Mouse (Mus musculus) heart, adult 2 months (tissue): ENCODE results near the gene Tnrc6b. TPM values are rescaled to one million over a fixed set of nuclear protein-coding genes. Genes with fewer than 3 reads are reported as not detected.
"Not testable (repeated sequence)": the region's sequence is repeated elsewhere in the genome, so short reads cannot be mapped to it uniquely, and the experiment has no call there.

Experiments used
- DNase-seq, 2 experiments: peaks; one replicate each; pipeline ENCODE4 v3.0.0; 2021
- H3K27ac ChIP-seq: fragments of 200-600 bp; 2 replicates; pipeline ENCODE4 v1.8.1; 2022
- H3K27me3 ChIP-seq: fragments of 200-500 bp; 2 replicates; pipeline ENCODE4 v1.6.1; 2012; ENCODE audit warnings: mild to moderate bottlenecking, low read length, inconsistent platforms, mixed read lengths; ENCODE audit not compliant: control insufficient read depth, insufficient read depth
- H3K36me3 ChIP-seq: fragments of 200-500 bp; 2 replicates; pipeline ENCODE4 v1.6.1; 2012; ENCODE audit warnings: low read length, inconsistent platforms; ENCODE audit not compliant: control insufficient read depth, insufficient read depth
- H3K4me1 ChIP-seq: fragments of 200-500 bp; 2 replicates; pipeline ENCODE4 v1.6.1; 2011; ENCODE audit warnings: low read length; ENCODE audit not compliant: control insufficient read depth, insufficient read depth
- H3K4me3 ChIP-seq: fragments of 200-600 bp; 2 replicates; pipeline ENCODE4 v1.8.1; 2022
- H3K79me2 ChIP-seq: fragments of 200-500 bp; replicated peaks from 2 replicates; pipeline ENCODE4 v1.6.1; 2012; ENCODE audit warnings: mild to moderate bottlenecking, inconsistent platforms, low read length, moderate library complexity, mixed read lengths; ENCODE audit not compliant: control insufficient read depth, insufficient read depth
- H3K9ac ChIP-seq: fragments of 200-500 bp; 2 replicates; pipeline ENCODE4 v1.6.1; 2012; ENCODE audit warnings: low read depth, mild to moderate bottlenecking, control low read depth, inconsistent platforms, low read length, mixed read lengths
- CTCF ChIP-seq: fragments of 200-600 bp; IDR thresholded peaks from 2 replicates; pipeline ENCODE4 v1.8.1; 2022; ENCODE audit warnings: antibody characterized with exemption, mild to moderate bottlenecking, moderate library complexity
- EP300 ChIP-seq: fragments of 200-500 bp; IDR thresholded peaks from 2 replicates; pipeline ENCODE4 v1.6.1; 2011; ENCODE audit warnings: low read depth, low read length, control low read depth; ENCODE audit not compliant: insufficient read depth
- POLR2A ChIP-seq: fragments of 200-500 bp; IDR thresholded peaks from 2 replicates; pipeline ENCODE4 v1.6.1; 2011; ENCODE audit warnings: mild to moderate bottlenecking, low read depth, low read length, control low read depth; ENCODE audit not compliant: insufficient read depth
- WGBS: fragments of 180-500 bp; shearing (Covaris S2); methylation state at CpG from one replicate; pipeline ENCODE4 v1.1.7; 2018; 5-methylcytosine and 5-hydroxymethylcytosine counted together
- intact Hi-C: fragments of 180-260 bp; cut with DNase I; formaldehyde crosslinking; loops from one replicate; pipeline ENCODE4 v1.15.1; 2025
- polyA plus RNA-seq: library from polyadenylated mRNA; depleted of rRNA; stranded (reverse); fragments of >200 nt; gene quantifications from 2 replicates; pipeline ENCODE4 v1.2.3, GENCODE M21; 2012
- total RNA-seq, 2 experiments: library from RNA; stranded (reverse); gene quantifications; 2 replicates each; pipeline ENCODE4 v1.2.3; 2021

The Tnrc6b gene
- total and polyA plus RNA-seq, 3 experiments: 9.4 to 48.1 (median 43.7) TPM

GRCm38 (mm10) chr15:80735300-80735699 is 24.2 kb downstream of the Tnrc6b start:
- intact Hi-C loops: loop anchor here (5.0 kb wide), 1 partner anchor 47 kb away; no protein-coding TSS in a partner anchor
- Histone ChIP-seq H3K9ac (no peak overlapping the region), H3K36me3 (peaks cover 11% of the 10 kb centered on the region; the same call in 1 of the 2 replicates), H3K27me3 (no peaks in the 10 kb centered on the region), H3K27ac (no peak overlapping the region), H3K4me3 (no peak overlapping the region), H3K4me1 (peaks cover 10% of the 10 kb centered on the region), H3K79me2 (peaks cover 4% of the 10 kb centered on the region; the same call in 1 of the 2 replicates)
- no peak for TF ChIP-seq CTCF
- 85% methylated on average over 3 of the region's 3 CpGs for WGBS
- DNase-seq: no peak

- intact Hi-C loops: loop anchor here (5.0 kb wide), 1 partner anchor 47 kb away; no protein-coding TSS in a partner anchor
- H3K79me2 ChIP-seq, H3K27ac ChIP-seq, H3K27me3 ChIP-seq, DNase-seq, H3K9ac ChIP-seq, H3K4me1 ChIP-seq, H3K4me3 ChIP-seq: not testable (repeated sequence)
- peaks cover 12% of the 10 kb centered on the region; the same call in 1 of the 2 replicates for H3K36me3 ChIP-seq
- WGBS: 96% methylated on average over 4 of the region's 4 CpGs
Observed at GRCm38 (mm10) chr15:80735708-80736107, 24.6 kb downstream of the Tnrc6b start.

GRCm38 (mm10) chr15:80736553-80736952 is 25.4 kb downstream of the Tnrc6b start:
- H3K36me3 ChIP-seq: peaks cover 13% of the 10 kb centered on the region
- no peak for DNase-seq
- no peak overlapping the region for H3K27ac ChIP-seq
- 65% methylated on average over 1 of the region's 1 CpGs for WGBS
- H3K79me2 ChIP-seq: peaks cover 4% of the 10 kb centered on the region; the same call in 1 of the 2 replicates
- H3K4me3 ChIP-seq: no peak overlapping the region
- TF ChIP-seq POLR2A (no peak), EP300 (no peak), CTCF (peak; percentile 38)
- intact Hi-C loops: loop anchor here (5.0 kb wide), 1 partner anchor 46 kb away; no protein-coding TSS in a partner anchor
- peaks cover 9% of the 10 kb centered on the region for H3K4me1 ChIP-seq
- no peak overlapping the region for H3K9ac ChIP-seq
- no peaks in the 10 kb centered on the region for H3K27me3 ChIP-seq

- H3K27me3 ChIP-seq: no peaks in the 10 kb centered on the region
- no peak overlapping the region for H3K9ac ChIP-seq
- peaks cover 15% of the 10 kb centered on the region for H3K36me3 ChIP-seq
- H3K27ac ChIP-seq: no peak overlapping the region
- intact Hi-C loops: loop anchor here (5.0 kb wide), 1 partner anchor 44 kb away; no protein-coding TSS in a partner anchor
- 95% methylated on average over 2 of the region's 2 CpGs for WGBS
- no peak for TF ChIP-seq EP300
- no peak for TF ChIP-seq CTCF
- no peak for TF ChIP-seq POLR2A
- no peak for DNase-seq
- H3K79me2 ChIP-seq: peaks cover 10% of the 10 kb centered on the region; the same call in 1 of the 2 replicates
- H3K4me1 ChIP-seq: peaks cover 16% of the 10 kb centered on the region
- H3K4me3 ChIP-seq: no peak overlapping the region
Observed at GRCm38 (mm10) chr15:80738244-80738643, 27.1 kb downstream of the Tnrc6b start.

- no peak for DNase-seq
- peaks cover 15% of the 10 kb centered on the region for H3K36me3 ChIP-seq
- no peak overlapping the region for H3K4me3 ChIP-seq
- no peaks in the 10 kb centered on the region for H3K27me3 ChIP-seq
- H3K9ac ChIP-seq: no peak overlapping the region
- WGBS: 72% methylated on average over 1 of the region's 1 CpGs
- TF ChIP-seq EP300 (no peak), POLR2A (no peak), CTCF (no peak)
- H3K27ac ChIP-seq: no peak overlapping the region
- H3K4me1 ChIP-seq: peaks cover 18% of the 10 kb centered on the region
- intact Hi-C loops: loop anchor here (5.0 kb wide), 1 partner anchor 42 kb away; no protein-coding TSS in a partner anchor
- H3K79me2 ChIP-seq: peaks cover 10% of the 10 kb centered on the region; the same call in 1 of the 2 replicates
Observed at GRCm38 (mm10) chr15:80739972-80740371, 28.9 kb downstream of the Tnrc6b start.

GRCm38 (mm10) chr15:80741836-80742235 is 30.7 kb downstream of the Tnrc6b start:
- WGBS: 55% methylated on average over 1 of the region's 1 CpGs
- no peak overlapping the region for H3K27ac ChIP-seq
- intact Hi-C loops: no loop called here

More at GRCm38 (mm10) chr15:80741836-80742235, 30.7 kb downstream of the Tnrc6b start:
- peaks cover 8% of the 10 kb centered on the region; the same call in 1 of the 2 replicates for H3K79me2 ChIP-seq
- peaks cover 16% of the 10 kb centered on the region for H3K4me1 ChIP-seq
- TF ChIP-seq POLR2A (no peak), CTCF (no peak), EP300 (no peak)
- H3K27me3 ChIP-seq: no peaks in the 10 kb centered on the region
- no peak overlapping the region for H3K4me3 ChIP-seq
- peaks cover 15% of the 10 kb centered on the region for H3K36me3 ChIP-seq
- DNase-seq: no peak
- no peak overlapping the region for H3K9ac ChIP-seq
